Mouse (Mus musculus) forebrain, embryonic 16.5 days (tissue): ENCODE measurements at regions not wholly inside any gene's neighbourhood (a gene's known extent, or its start where the extent isn't known, plus 50 kb on each side); places are given as distances from the start of the nearest gene placed in this dataset.

Experiments
- ATAC-seq: fragments of 200-750 bp; cut with Nextera tagmentation; 2 replicates; pipeline ENCODE4 v1.8.0; 2017; ENCODE audit warnings: mild to moderate bottlenecking, moderate library complexity
- H3K27ac ChIP-seq: fragments of 300-500 bp; sonication (generic); 2 replicates; pipeline ENCODE4 v1.5.1; 2014; ENCODE audit warnings: low read length, control low read depth
- H3K27me3 ChIP-seq: fragments of 300-500 bp; sonication (generic); replicated peaks from 2 replicates; pipeline ENCODE4 v1.6.1; 2014; ENCODE audit warnings: low read length; ENCODE audit not compliant: control insufficient read depth, insufficient read depth
- H3K36me3 ChIP-seq: fragments of 300-500 bp; sonication (generic); 2 replicates; pipeline ENCODE4 v1.6.1; 2014; ENCODE audit not compliant: control insufficient read depth, insufficient read depth
- H3K4me1 ChIP-seq: fragments of 300-500 bp; sonication (generic); replicated peaks from 2 replicates; pipeline ENCODE4 v1.6.1; 2014; ENCODE audit warnings: low read length; ENCODE audit not compliant: control insufficient read depth, insufficient read depth
- H3K4me2 ChIP-seq: fragments of 300-500 bp; sonication (generic); 2 replicates; pipeline ENCODE4 v1.6.1; 2014; ENCODE audit warnings: mild to moderate bottlenecking, low read length, control low read depth
- H3K4me3 ChIP-seq: fragments of 300-500 bp; sonication (generic); replicated peaks from 2 replicates; pipeline ENCODE4 v1.5.1; 2014; ENCODE audit warnings: mild to moderate bottlenecking, low read length, control low read depth
- H3K9ac ChIP-seq: fragments of 300-500 bp; sonication (generic); replicated peaks from 2 replicates; pipeline ENCODE4 v1.6.1; 2014; ENCODE audit warnings: low read depth, low read length, control low read depth
- H3K9me3 ChIP-seq: fragments of 300-500 bp; sonication (generic); 2 replicates; pipeline ENCODE4 v1.6.1; 2016; ENCODE audit warnings: low read length; ENCODE audit not compliant: control insufficient read depth
- WGBS: fragments of 180-500 bp; shearing (Covaris S2); extraction: QIAGEN DNeasy Blood & Tissue Kit; methylation state at CpG from one replicate; pipeline ENCODE4 v1.1.7; 2014; 5-methylcytosine and 5-hydroxymethylcytosine counted together

- H3K9ac ChIP-seq = no peak overlapping the region
- no peak overlapping the region for H3K4me2 ChIP-seq
- H3K27me3 ChIP-seq = no peaks in the 10 kb centered on the region
- H3K4me1 ChIP-seq = peaks cover 5% of the 10 kb centered on the region; the same call in 1 of the 2 replicates
- no peaks in the 10 kb centered on the region for H3K36me3 ChIP-seq
- no peaks in the 10 kb centered on the region for H3K9me3 ChIP-seq
- 60% methylated on average over 9 of the region's 9 CpGs for WGBS
- ATAC-seq = no peak
- no peak overlapping the region for H3K27ac ChIP-seq
- H3K4me3 ChIP-seq = no peak overlapping the region
Observed at GRCm38 (mm10) chr16:53071887-53072682, 618.2 kb upstream of the Alcam start.

GRCm38 (mm10) chr16:53064151-53064550 lies 610.3 kb upstream of the Alcam start:
- H3K36me3 ChIP-seq = no peaks in the 10 kb centered on the region
- no peak overlapping the region for H3K4me2 ChIP-seq
- no peak for ATAC-seq
- H3K4me1 ChIP-seq = 0 out of 2 replicates have a peak, but pooled peaks cover 3% of the 10 kb centered on the region
- no peaks in the 10 kb centered on the region for H3K27me3 ChIP-seq
- H3K9me3 ChIP-seq = no peaks in the 10 kb centered on the region
- no peak overlapping the region for H3K4me3 ChIP-seq
- H3K9ac ChIP-seq = no peak overlapping the region
- H3K27ac ChIP-seq = no peak overlapping the region
- 57% methylated on average over 3 of the region's 3 CpGs for WGBS

GRCm38 (mm10) chr16:53063061-53063460 lies 609.2 kb upstream of the Alcam start:
- Histone ChIP-seq H3K4me3 (no peak overlapping the region), H3K36me3 (no peaks in the 10 kb centered on the region), H3K4me1 (0 out of 2 replicates have a peak, but pooled peaks cover 3% of the 10 kb centered on the region), H3K9me3 (no peaks in the 10 kb centered on the region), H3K27ac (no peak overlapping the region), H3K9ac (no peak overlapping the region), H3K4me2 (no peak overlapping the region), H3K27me3 (no peaks in the 10 kb centered on the region)
- WGBS = 45% methylated on average over 5 of the region's 5 CpGs
- no peak for ATAC-seq

- WGBS = 53% methylated on average over 1 of the region's 1 CpGs
- no peak overlapping the region for H3K9ac ChIP-seq
- no peaks in the 10 kb centered on the region for H3K36me3 ChIP-seq
- no peaks in the 10 kb centered on the region for H3K4me1 ChIP-seq
- no peaks in the 10 kb centered on the region for H3K27me3 ChIP-seq
- no peak overlapping the region for H3K27ac ChIP-seq
- no peak overlapping the region for H3K4me2 ChIP-seq
- no peak overlapping the region for H3K4me3 ChIP-seq
- no peaks in the 10 kb centered on the region for H3K9me3 ChIP-seq
- no peak for ATAC-seq
Observed at GRCm38 (mm10) chr16:53026056-53026455, 572.2 kb upstream of the Alcam start.

DNA sequence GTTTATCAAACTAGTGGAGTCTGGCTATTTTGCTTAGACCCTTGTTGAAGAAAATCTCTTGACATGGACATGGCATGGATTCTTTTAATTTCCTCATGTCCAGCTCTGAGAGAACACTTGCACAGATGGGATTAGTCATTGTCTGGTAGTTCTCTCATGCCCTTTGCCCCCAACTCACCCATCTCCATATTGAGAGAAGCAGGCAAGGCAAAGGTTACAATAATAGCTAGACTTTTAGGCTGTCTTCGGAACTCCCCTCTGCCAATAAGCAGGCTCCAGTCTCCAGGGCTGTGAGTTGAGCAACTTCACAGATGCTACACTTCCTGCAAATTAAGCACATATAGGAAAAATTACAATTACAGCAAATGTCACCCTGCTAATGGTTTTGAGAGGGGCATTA lies 558.0 kb upstream of the Alcam start:
- no peaks in the 10 kb centered on the region for H3K4me1 ChIP-seq
- 85% methylated on average over 1 of the region's 1 CpGs for whole genome bisulfite sequencing

GRCm38 (mm10) chr16:52988852-52989397 lies 535.1 kb upstream of the Alcam start:
- Histone ChIP-seq H3K27ac (no peak overlapping the region), H3K9me3 (no peaks in the 10 kb centered on the region), H3K4me1 (no peaks in the 10 kb centered on the region), H3K4me3 (no peak overlapping the region), H3K9ac (no peak overlapping the region), H3K27me3 (no peaks in the 10 kb centered on the region), H3K36me3 (no peaks in the 10 kb centered on the region), H3K4me2 (no peak overlapping the region)
- WGBS = 60% methylated on average over 1 of the region's 1 CpGs
- ATAC-seq = no peak; the same call in 1 of the 2 replicates

More for the DNA sequence above, 558.0 kb upstream of the Alcam start:
- Histone ChIP-seq H3K27ac (no peak overlapping the region), H3K9me3 (no peaks in the 10 kb centered on the region), H3K27me3 (no peaks in the 10 kb centered on the region), H3K9ac (no peak overlapping the region), H3K36me3 (no peaks in the 10 kb centered on the region), H3K4me2 (no peak overlapping the region), H3K4me3 (no peak overlapping the region)
- no peak for ATAC-seq

- Histone ChIP-seq H3K9ac (no peak overlapping the region), H3K4me1 (no peaks in the 10 kb centered on the region), H3K27me3 (no peaks in the 10 kb centered on the region), H3K4me2 (no peak overlapping the region), H3K36me3 (no peaks in the 10 kb centered on the region), H3K9me3 (no peaks in the 10 kb centered on the region), H3K4me3 (no peak overlapping the region), H3K27ac (no peak overlapping the region)
- ATAC-seq = peak; percentile 50; the same call in 1 of the 2 replicates
- 25% methylated on average over 1 of the region's 1 CpGs for WGBS
Observed at GRCm38 (mm10) chr16:52984336-52984735, 530.5 kb upstream of the Alcam start.

GRCm38 (mm10) chr16:52980995-52981394 lies 527.1 kb upstream of the Alcam start:
- H3K36me3 ChIP-seq = no peaks in the 10 kb centered on the region
- H3K4me1 ChIP-seq = no peaks in the 10 kb centered on the region
- no peaks in the 10 kb centered on the region for H3K9me3 ChIP-seq
- 91% methylated on average over 2 of the region's 2 CpGs for WGBS
- ATAC-seq = no peak
- no peak overlapping the region for H3K4me3 ChIP-seq
- no peak overlapping the region for H3K4me2 ChIP-seq
- H3K27me3 ChIP-seq = no peaks in the 10 kb centered on the region
- no peak overlapping the region for H3K9ac ChIP-seq
- H3K27ac ChIP-seq = no peak overlapping the region

- no peak overlapping the region for H3K9ac ChIP-seq
- WGBS = 73% methylated on average over 2 of the region's 2 CpGs
- H3K4me2 ChIP-seq = no peak overlapping the region
- no peaks in the 10 kb centered on the region for H3K27me3 ChIP-seq
- H3K9me3 ChIP-seq = no peaks in the 10 kb centered on the region
- peak; percentile 74 for ATAC-seq
- H3K4me3 ChIP-seq = no peak overlapping the region
- H3K4me1 ChIP-seq = no peaks in the 10 kb centered on the region
- H3K36me3 ChIP-seq = no peaks in the 10 kb centered on the region
- H3K27ac ChIP-seq = no peak overlapping the region
Observed at GRCm38 (mm10) chr16:52972811-52973210, 518.9 kb upstream of the Alcam start.
